Mouse (Mus musculus) retina, embryonic 14.5 days (tissue): ENCODE results near the gene Arid2.

Experiments
- DNase-seq: peaks from one replicate; pipeline ENCODE4 v3.0.0-alpha.2; 2015; ENCODE audit warnings: low spot score

Arid2 gene

GRCm38 (mm10) chr15:96345312-96345849 is 58.1 kb downstream of the Arid2 start:
- no peak for DNase-seq

GRCm38 (mm10) chr15:96351432-96351831 is 64.1 kb downstream of the Arid2 start:
- no peak for DNase-seq

- DNase-seq: no peak
These were observed 71.6 kb downstream of the Arid2 start for GRCm38 (mm10) chr15:96358871-96359270.

- no peak for DNase-seq
These were observed 73.3 kb downstream of the Arid2 start for GRCm38 (mm10) chr15:96360614-96361013.

- no peak for DNase-seq
These were observed 78.0 kb downstream of the Arid2 start for GRCm38 (mm10) chr15:96365351-96365750.

GRCm38 (mm10) chr15:96366176-96366963 is 79.1 kb downstream of the Arid2 start:
- no peak for DNase-seq

- DNase-seq: no peak
These were observed 84.0 kb downstream of the Arid2 start for GRCm38 (mm10) chr15:96371311-96371710.

GRCm38 (mm10) chr15:96372628-96373027 is 85.3 kb downstream of the Arid2 start:
- DNase-seq: no peak

GRCm38 (mm10) chr15:96373161-96373560 is 85.8 kb downstream of the Arid2 start:
- no peak for DNase-seq

GRCm38 (mm10) chr15:96376214-96376613 is 88.9 kb downstream of the Arid2 start:
- no peak for DNase-seq

- DNase-seq: no peak
These were observed 89.9 kb downstream of the Arid2 start for GRCm38 (mm10) chr15:96377263-96377662.

GRCm38 (mm10) chr15:96377701-96378100 is 90.4 kb downstream of the Arid2 start:
- no peak for DNase-seq

GRCm38 (mm10) chr15:96382223-96382622 is 94.9 kb downstream of the Arid2 start:
- DNase-seq: no peak

- no peak for DNase-seq
These were observed 101.2 kb downstream of the Arid2 start for GRCm38 (mm10) chr15:96388565-96388964.

GRCm38 (mm10) chr15:96392878-96393277 is 105.6 kb downstream of the Arid2 start:
- DNase-seq: no peak

GRCm38 (mm10) chr15:96395071-96395470 is 107.8 kb downstream of the Arid2 start:
- DNase-seq: no peak

GRCm38 (mm10) chr15:96396641-96397344 is 109.5 kb downstream of the Arid2 start:
- no peak for DNase-seq

GRCm38 (mm10) chr15:96398333-96398732 is 111.0 kb downstream of the Arid2 start:
- DNase-seq: no peak

- DNase-seq: no peak
These were observed 118.2 kb downstream of the Arid2 start for GRCm38 (mm10) chr15:96405548-96405947.

- DNase-seq: no peak
These were observed 118.9 kb downstream of the Arid2 start for GRCm38 (mm10) chr15:96406253-96406652.

GRCm38 (mm10) chr15:96407151-96407550 is 119.8 kb downstream of the Arid2 start:
- DNase-seq: no peak

- peak; percentile 16 for DNase-seq
These were observed 121.4 kb downstream of the Arid2 start for GRCm38 (mm10) chr15:96408717-96409121.

- no peak for DNase-seq
These were observed 130.8 kb downstream of the Arid2 start for GRCm38 (mm10) chr15:96418161-96418560.
